Mouse (Mus musculus): Measurements from ENCODE around the gene Col15a1.

- no peak for TF ChIP-seq HCFC1 (IDR thresholded peaks at IDR 0.05; ENCODE audit: borderline replicate concordance, insufficient read depth, low read length)
- TF ChIP-seq MAFK (IDR thresholded peaks at IDR 0.05; ENCODE audit: insufficient read depth, low read depth, low read length) = no peak
- no peak for TF ChIP-seq CHD2 (IDR thresholded peaks at IDR 0.05; ENCODE audit: low read depth, low read length)
- no peak for TF ChIP-seq ZNF384 (IDR thresholded peaks at IDR 0.05; ENCODE audit: low read depth, low read length)
Observed at GRCm38 (mm10) chr4:47247574-47247973, 39.6 kb downstream of the Col15a1 start.

All from ES-E14 (cell line).